In the genomic region with DNA sequence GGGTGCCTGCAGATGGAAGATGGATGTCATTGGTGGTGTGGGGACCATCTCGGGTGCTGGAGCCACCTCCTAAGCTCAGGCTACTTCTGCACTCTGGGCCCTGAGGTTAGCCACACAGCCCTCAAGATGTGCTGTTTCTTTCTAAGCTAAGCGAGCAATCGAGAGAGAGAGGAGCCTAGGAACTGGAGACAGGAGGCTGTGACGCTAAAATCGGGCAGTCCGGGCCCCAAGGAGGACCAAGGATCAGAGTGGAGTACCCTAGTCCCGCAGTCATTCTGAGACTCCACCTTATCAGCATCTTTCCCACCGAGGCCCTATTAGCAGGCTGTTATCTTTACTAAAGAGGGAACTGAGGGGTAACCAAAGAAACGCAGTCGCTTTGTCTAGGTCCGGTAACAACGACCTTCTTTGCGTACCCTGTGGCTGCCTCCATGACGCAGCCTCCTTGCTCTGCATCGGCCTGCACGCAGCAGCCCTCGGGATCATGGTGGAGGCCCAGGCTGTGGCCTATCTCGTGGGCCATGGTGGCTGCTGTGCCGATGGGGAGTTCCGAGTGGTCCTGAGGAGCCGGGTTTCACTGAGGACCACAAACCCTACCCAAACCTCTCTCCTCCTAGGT, we compare ENCODE assay signal across 9 mouse cellular contexts. TPM values are rescaled to one million over a fixed set of nuclear protein-coding genes. Genes with fewer than 3 reads are reported as not detected.
DNase-seq lines count a peak whose midpoint lies in the region; ATAC-seq and TF ChIP-seq lines count a peak whose summit lies in the region.
"Had no signal": no experiment of that assay in that cellular context is flagged by ENCODE, and none has a peak within 500 bp of the region (broad histone marks: within the 10 kb centered on the region; RNA-seq: fewer than 3 reads in every experiment).

No protein-coding gene starts in this region.

- H3K4me1 ChIP-seq in lung, postnatal 0 days (ENCODE audit: insufficient read depth, low read depth, low read length) = peaks cover 8% of the 10 kb centered on the region; the same call in 1 of the 2 replicates
- peaks cover 12% of the 10 kb centered on the region; the same call in 1 of the 2 replicates for H3K4me1 ChIP-seq in forebrain, embryonic 11.5 days (replicated peaks; ENCODE audit: control insufficient read depth, insufficient read depth, low read length)
- peaks cover 14% of the 10 kb centered on the region for H3K4me1 ChIP-seq in limb, embryonic 11.5 days (ENCODE audit: control insufficient read depth, insufficient read depth, low read length)
- peaks cover 14% of the 10 kb centered on the region; the same call in 1 of the 2 replicates for H3K4me1 ChIP-seq in stomach, embryonic 14.5 days (ENCODE audit: control insufficient read depth, insufficient read depth, low read length)

- H3K9ac ChIP-seq in lung, postnatal 0 days (replicated peaks; ENCODE audit: low read depth) = no peak overlapping the region
- no peak overlapping the region for H3K9ac ChIP-seq in forebrain, embryonic 11.5 days (ENCODE audit: low read length)
- peak overlapping the region; percentile 28; the same call in 1 of the 2 replicates for H3K9ac ChIP-seq in limb, embryonic 11.5 days (ENCODE audit: low read length)
- H3K9ac ChIP-seq in stomach, embryonic 14.5 days (replicated peaks; ENCODE audit: low read depth, low read length) = no peak overlapping the region

- H3K9me3 ChIP-seq in lung, postnatal 0 days (ENCODE audit: low read length) = no peaks in the 10 kb centered on the region
- no peaks in the 10 kb centered on the region for H3K9me3 ChIP-seq in forebrain, embryonic 11.5 days (ENCODE audit: control insufficient read depth, low read length)
- no peaks in the 10 kb centered on the region for H3K9me3 ChIP-seq in limb, embryonic 11.5 days (ENCODE audit: control insufficient read depth, low read length)
- no peaks in the 10 kb centered on the region for H3K9me3 ChIP-seq in stomach, embryonic 14.5 days (ENCODE audit: control insufficient read depth, low read depth, low read length)

- H3K36me3 ChIP-seq in lung, postnatal 0 days (ENCODE audit: insufficient read depth, low read length) = no peaks in the 10 kb centered on the region
- H3K36me3 ChIP-seq in forebrain, embryonic 11.5 days (ENCODE audit: control insufficient read depth, insufficient read depth, low read length) = no peaks in the 10 kb centered on the region
- no peaks in the 10 kb centered on the region for H3K36me3 ChIP-seq in limb, embryonic 11.5 days (ENCODE audit: control insufficient read depth, insufficient read depth, low read length)
- no peaks in the 10 kb centered on the region for H3K36me3 ChIP-seq in stomach, embryonic 14.5 days (ENCODE audit: control insufficient read depth, insufficient read depth, low read length)

- no peak for TF ChIP-seq CTCF in lung, postnatal 0 days (IDR thresholded peaks at IDR 0.05)

- 0 out of 2 replicates have a peak overlapping the region, but pooled peaks have one; percentile 17 for H3K4me3 ChIP-seq in lung, postnatal 0 days (ENCODE audit: low read depth, low read length)
- peak overlapping the region; percentile 19; the same call in 1 of the 2 replicates for H3K4me3 ChIP-seq in forebrain, embryonic 11.5 days (ENCODE audit: low read depth, low read length)
- peak overlapping the region; percentile 33 for H3K4me3 ChIP-seq in limb, embryonic 11.5 days (ENCODE audit: low read depth, low read length)
- H3K4me3 ChIP-seq in stomach, embryonic 14.5 days (ENCODE audit: low read depth, low read length) = peak overlapping the region; percentile 19

- no peak for TF ChIP-seq EP300 in lung, postnatal 0 days (IDR thresholded peaks at IDR 0.05)

- H3K27me3 ChIP-seq in lung, postnatal 0 days (replicated peaks; ENCODE audit: insufficient read depth, low read length) = peaks cover 34% of the 10 kb centered on the region
- H3K27me3 ChIP-seq in forebrain, embryonic 11.5 days (ENCODE audit: control insufficient read depth, insufficient read depth, low read length) = peaks cover 41% of the 10 kb centered on the region
- H3K27me3 ChIP-seq in limb, embryonic 11.5 days (ENCODE audit: control insufficient read depth, insufficient read depth, low read length) = peaks cover 44% of the 10 kb centered on the region
- peaks cover 34% of the 10 kb centered on the region for H3K27me3 ChIP-seq in stomach, embryonic 14.5 days (ENCODE audit: control insufficient read depth, insufficient read depth, low read length)

- DNase-seq in lung, postnatal 0 days (ENCODE audit: low spot score) = no peak
- DNase-seq in lung, postnatal 25 days (ENCODE audit: low spot score) = no peak
- DNase-seq in forebrain, embryonic 11.5 days (ENCODE audit: low spot score) = peak; percentile 56
- DNase-seq in limb, embryonic 11.5 days (ENCODE audit: low spot score) = peak; percentile 45
- no peak for DNase-seq in frontal cortex, postnatal 14 days (ENCODE audit: low spot score in 2 of 2)
- DNase-seq in ovary, postnatal 14 days (ENCODE audit: low spot score) = no peak

- H3K4me2 ChIP-seq in lung, postnatal 0 days (replicated peaks; ENCODE audit: low read depth, low read length) = peak overlapping the region; percentile 33
- H3K4me2 ChIP-seq in forebrain, embryonic 11.5 days (ENCODE audit: low read depth, low read length, severe bottlenecking) = peak overlapping the region; percentile 44
- H3K4me2 ChIP-seq in limb, embryonic 11.5 days (ENCODE audit: low read depth, severe bottlenecking) = peak overlapping the region; percentile 46
- H3K4me2 ChIP-seq in stomach, embryonic 14.5 days (replicated peaks; ENCODE audit: low read depth, low read length) = peak overlapping the region; percentile 44

- WGBS in lung, postnatal 0 days = 7% methylated on average over 21 of the region's 21 CpGs
- under 1% methylated on average over 21 of the region's 21 CpGs for WGBS in forebrain, embryonic 11.5 days
- WGBS in limb, embryonic 11.5 days = 3% methylated on average over 21 of the region's 21 CpGs
- 5% methylated on average over 21 of the region's 21 CpGs for WGBS in stomach, embryonic 14.5 days

- ATAC-seq in lung, postnatal 0 days = no peak
- ATAC-seq in forebrain, embryonic 11.5 days (replicated peaks; ENCODE audit: low FRiP score) = no peak
- no peak for ATAC-seq in limb, embryonic 11.5 days (ENCODE audit: insufficient number of reproducible peaks, low FRiP score, low TSS enrichment, low read depth)
- no peak for ATAC-seq in stomach, embryonic 14.5 days (ENCODE audit: insufficient number of reproducible peaks, insufficient read depth, low FRiP score, low read depth)
- ATAC-seq in monocyte, adult 5-6 weeks (replicated peaks; ENCODE audit: insufficient number of reproducible peaks, low FRiP score, low TSS enrichment, poor library complexity, severe bottlenecking) = no peak

- H3K27ac ChIP-seq in lung, postnatal 0 days (ENCODE audit: low read length) = no peak overlapping the region
- H3K27ac ChIP-seq in forebrain, embryonic 11.5 days (ENCODE audit: low read depth, low read length) = no peak overlapping the region
- no peak overlapping the region for H3K27ac ChIP-seq in limb, embryonic 11.5 days (replicated peaks; ENCODE audit: low read depth, low read length)
- no peak overlapping the region for H3K27ac ChIP-seq in stomach, embryonic 14.5 days (ENCODE audit: low read length)

RNA-seq across cellular contexts. Expression of a gene that starts 8.9 kb away (rescaled TPM):
- 3.2 and 3.5 TPM in 2 replicates for polyA plus RNA-seq in lung, postnatal 0 days (2015; fragmentation: Nextera tagmentation; extraction: Ambion mirVana)
- 0.36 and 0.95 TPM in 2 replicates for polyA plus RNA-seq in forebrain, embryonic 11.5 days (2014; fragmentation: Nextera tagmentation; extraction: Ambion mirVana)
- polyA plus RNA-seq in limb, embryonic 11.5 days (2014; fragmentation: Nextera tagmentation; extraction: Ambion mirVana) = 0.47 and 0.72 TPM in 2 replicates
- polyA plus RNA-seq in stomach, embryonic 14.5 days (2014; fragmentation: Nextera tagmentation; extraction: Ambion mirVana) = 3.6 and 4.8 TPM in 2 replicates
- not detected in 3 replicates for total RNA-seq in monocyte, adult 5-6 weeks (2017)
- polyA plus RNA-seq: activated CD4-positive, CD25-positive, alpha-beta regulatory T cell, adult 4 months had no signal

RNA-seq across cellular contexts. Expression of a gene that starts 11.9 kb away (rescaled TPM):
- polyA plus RNA-seq in lung, postnatal 0 days (2015; fragmentation: Nextera tagmentation; extraction: Ambion mirVana) = 1.2 and 1.4 TPM in 2 replicates
- 3.4 and 4.0 TPM in 2 replicates for polyA plus RNA-seq in forebrain, embryonic 11.5 days (2014; fragmentation: Nextera tagmentation; extraction: Ambion mirVana)
- 10.3 and 10.9 TPM in 2 replicates for polyA plus RNA-seq in limb, embryonic 11.5 days (2014; fragmentation: Nextera tagmentation; extraction: Ambion mirVana)
- polyA plus RNA-seq in stomach, embryonic 14.5 days (2014; fragmentation: Nextera tagmentation; extraction: Ambion mirVana) = 23.8 and 24.4 TPM in 2 replicates
- not detected in 3 replicates for total RNA-seq in monocyte, adult 5-6 weeks (2017)
- polyA plus RNA-seq: activated CD4-positive, CD25-positive, alpha-beta regulatory T cell, adult 4 months had no signal

RNA-seq across cellular contexts. Expression of a gene that starts 31.8 kb away (rescaled TPM):
- polyA plus RNA-seq in lung, postnatal 0 days (2015; fragmentation: Nextera tagmentation; extraction: Ambion mirVana) = 1.1 TPM in 2 replicates
- 0.13 and 0.36 TPM in 2 replicates for polyA plus RNA-seq in forebrain, embryonic 11.5 days (2014; fragmentation: Nextera tagmentation; extraction: Ambion mirVana)
- polyA plus RNA-seq in limb, embryonic 11.5 days (2014; fragmentation: Nextera tagmentation; extraction: Ambion mirVana) = 0.03 and 0.07 TPM in 2 replicates
- polyA plus RNA-seq in stomach, embryonic 14.5 days (2014; fragmentation: Nextera tagmentation; extraction: Ambion mirVana) = 0.22 and 0.48 TPM in 2 replicates
- 0.68 to 0.75 TPM in 2 of 3 replicates, not detected in the other for total RNA-seq in monocyte, adult 5-6 weeks (2017)
- polyA plus RNA-seq: activated CD4-positive, CD25-positive, alpha-beta regulatory T cell, adult 4 months had no signal

Comparison
In these comparisons a context has a peak if more than half of its experiments do, and no peak if none do; other contexts are left out.
1. DNase-seq: peak in forebrain, embryonic 11.5 days (single experiment) and limb, embryonic 11.5 days (single experiment); none in lung, postnatal 0 days (single experiment), lung, postnatal 25 days (single experiment), frontal cortex, postnatal 14 days (0 of 2) and ovary, postnatal 14 days (single experiment).
2. Peak in every context shown above with its lines, with median percentiles within 50 percentile points of each other: H3K4me2 ChIP-seq and H3K4me3 ChIP-seq.